Mouse (Mus musculus) myocyte (in vitro differentiated cells): ENCODE measurements at regions not wholly inside any gene's neighbourhood (a gene's known extent, or its start where the extent isn't known, plus 50 kb on each side); places are given as distances from the start of the nearest gene placed in this dataset.

ENCODE experiments used
- H3K27me3 ChIP-seq: one replicate; pipeline ENCODE4 v1.6.1; 2011; ENCODE audit not compliant: control insufficient read depth, insufficient read depth, insufficient read length
- H3K36me3 ChIP-seq: one replicate; pipeline ENCODE4 v1.6.1; 2011; ENCODE audit not compliant: control insufficient read depth, insufficient read depth
- H3K4me2 ChIP-seq: one replicate; pipeline ENCODE4 v1.6.1; 2011; ENCODE audit warnings: low read depth, control low read depth
- H3K4me3 ChIP-seq: one replicate; pipeline ENCODE4 v1.5.1; 2011; ENCODE audit warnings: mild to moderate bottlenecking, control low read depth, moderate library complexity
- H3K79me2 ChIP-seq: one replicate; pipeline ENCODE4 v1.6.1; 2011; ENCODE audit not compliant: control insufficient read depth, insufficient read depth
- H3ac ChIP-seq: one replicate; pipeline ENCODE4 v1.6.1; 2011; ENCODE audit not compliant: control insufficient read depth, insufficient read length
- CEBPB ChIP-seq: IDR thresholded peaks from 2 replicates; pipeline ENCODE4 v1.6.1; 2011; ENCODE audit warnings: mild to moderate bottlenecking, moderate library complexity; ENCODE audit not compliant: poor library complexity, insufficient read depth, severe bottlenecking
- E2F4 ChIP-seq: IDR thresholded peaks from one replicate; pipeline ENCODE4 v1.6.1; 2011; ENCODE audit warnings: mild to moderate bottlenecking, control low read depth, moderate library complexity; ENCODE audit not compliant: insufficient read depth
- MAX ChIP-seq: IDR thresholded peaks from one replicate; pipeline ENCODE4 v1.6.1; 2011; ENCODE audit warnings: low read depth, mild to moderate bottlenecking, control low read depth
- MYOD1 ChIP-seq, 3 experiments: IDR thresholded peaks; one replicate each; pipeline ENCODE4 v1.6.1; 2011; ENCODE audit warnings: control low read depth in 2 of 3, low read depth in 2 of 3, mild to moderate bottlenecking in 2 of 3, moderate library complexity in 1 of 3; ENCODE audit not compliant: insufficient read length in 2 of 3, control insufficient read depth in 1 of 3
- MYOG ChIP-seq, 3 experiments: IDR thresholded peaks; one replicate each; pipeline ENCODE4 v1.6.1; 2011; ENCODE audit warnings: control low read depth in 2 of 3, low read depth in 2 of 3, mild to moderate bottlenecking in 2 of 3; ENCODE audit not compliant: insufficient read length in 2 of 3, control insufficient read depth in 1 of 3, insufficient read depth in 1 of 3
- POLR2A ChIP-seq: IDR thresholded peaks from one replicate; pipeline ENCODE4 v1.6.1; 2011; ENCODE audit warnings: low read depth, mild to moderate bottlenecking, control low read depth, moderate library complexity; ENCODE audit not compliant: insufficient read length
- POLR2AphosphoS2 ChIP-seq: IDR thresholded peaks from one replicate; pipeline ENCODE4 v1.6.1; 2011; ENCODE audit warnings: low read depth, control low read depth; ENCODE audit not compliant: insufficient read length
- REST ChIP-seq: IDR thresholded peaks from one replicate; pipeline ENCODE4 v1.6.1; 2011; ENCODE audit warnings: mild to moderate bottlenecking, control low read depth, moderate library complexity; ENCODE audit not compliant: insufficient read depth, insufficient read length
- SRF ChIP-seq: IDR thresholded peaks from one replicate; pipeline ENCODE4 v1.6.1; 2011; ENCODE audit warnings: low read depth; ENCODE audit not compliant: control insufficient read depth, insufficient read length
- TCF12 ChIP-seq: IDR thresholded peaks from one replicate; pipeline ENCODE4 v1.6.1; 2011; ENCODE audit warnings: mild to moderate bottlenecking, control low read depth; ENCODE audit not compliant: poor library complexity, insufficient read depth, severe bottlenecking
- TCF3 ChIP-seq: IDR thresholded peaks from one replicate; pipeline ENCODE4 v1.6.1; 2011; ENCODE audit warnings: low read depth, control low read depth; ENCODE audit not compliant: insufficient read length
- USF1 ChIP-seq: IDR thresholded peaks from one replicate; pipeline ENCODE4 v1.6.1; 2011; ENCODE audit warnings: low read depth, mild to moderate bottlenecking, control low read depth, moderate library complexity

DNA sequence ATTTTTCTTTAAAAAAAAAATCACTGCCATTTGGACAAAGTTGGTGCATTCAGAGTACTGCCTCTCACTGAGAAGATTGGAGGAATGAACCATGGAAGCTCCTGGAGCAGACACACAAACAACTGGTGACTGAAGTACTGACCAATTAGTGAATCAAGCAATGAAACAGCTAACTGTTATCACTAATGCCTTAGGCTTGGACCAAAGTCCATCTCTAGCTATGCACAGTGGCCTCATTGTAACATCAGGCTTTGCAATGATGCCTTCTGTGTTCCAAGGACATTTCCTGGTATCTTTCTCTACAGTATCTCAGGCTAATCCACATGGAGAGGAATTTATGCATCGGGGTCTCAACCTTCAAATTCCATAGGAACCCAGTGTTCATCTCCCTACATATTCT is 123.2 kb upstream of the Nsun2 start:
- H3ac ChIP-seq, result no peak overlapping the region
- H3K79me2 ChIP-seq, result no peaks in the 10 kb centered on the region
- H3K36me3 ChIP-seq, result no peaks in the 10 kb centered on the region
- H3K4me2 ChIP-seq, result no peak overlapping the region
- H3K27me3 ChIP-seq, result no peaks in the 10 kb centered on the region
- H3K4me3 ChIP-seq, result no peak overlapping the region
- no peak for TF ChIP-seq SRF
- no peak for TF ChIP-seq TCF12
- no peak for TF ChIP-seq TCF3
- TF ChIP-seq MAX, result no peak
- TF ChIP-seq REST, result no peak
- TF ChIP-seq MYOD1 (IDR thresholded peaks at IDR 0.05; ENCODE audit: control insufficient read depth in 1 of 3, insufficient read length in 2 of 3, low read depth in 2 of 3), result no peak
- TF ChIP-seq CEBPB, result no peak
- no peak for TF ChIP-seq E2F4
- TF ChIP-seq USF1, result no peak
- no peak for TF ChIP-seq POLR2AphosphoS2
- TF ChIP-seq POLR2A, result no peak
- TF ChIP-seq MYOG (IDR thresholded peaks at IDR 0.05; ENCODE audit: control insufficient read depth in 1 of 3, insufficient read depth in 1 of 3, insufficient read length in 2 of 3, low read depth in 2 of 3), result no peak

DNA sequence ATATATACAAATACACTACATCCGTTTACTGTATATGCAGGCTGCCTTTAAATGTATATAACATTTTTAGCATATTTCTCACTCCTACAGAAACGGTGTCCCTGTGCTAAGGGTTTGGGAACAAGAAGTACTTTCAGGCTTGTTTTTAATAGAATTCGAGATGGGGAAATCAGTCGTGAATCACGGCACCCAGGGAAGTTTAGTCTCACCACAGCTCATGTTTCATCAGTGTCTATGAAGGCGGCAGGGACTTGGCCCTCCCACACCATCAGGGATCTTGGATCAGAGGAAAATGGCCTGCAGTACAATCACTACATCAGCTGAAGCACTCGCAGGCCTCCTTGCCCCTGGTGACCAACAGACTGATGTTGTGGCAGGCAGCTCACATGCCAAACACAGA is 118.7 kb upstream of the Nsun2 start:
- Histone ChIP-seq H3K27me3 (no peaks in the 10 kb centered on the region), H3K4me2 (no peak overlapping the region), H3ac (no peak overlapping the region), H3K79me2 (no peaks in the 10 kb centered on the region), H3K36me3 (no peaks in the 10 kb centered on the region), H3K4me3 (no peak overlapping the region)
- no peak for TF ChIP-seq MYOD1 (IDR thresholded peaks at IDR 0.05; ENCODE audit: control insufficient read depth in 1 of 3, insufficient read length in 2 of 3, low read depth in 2 of 3)

DNA sequence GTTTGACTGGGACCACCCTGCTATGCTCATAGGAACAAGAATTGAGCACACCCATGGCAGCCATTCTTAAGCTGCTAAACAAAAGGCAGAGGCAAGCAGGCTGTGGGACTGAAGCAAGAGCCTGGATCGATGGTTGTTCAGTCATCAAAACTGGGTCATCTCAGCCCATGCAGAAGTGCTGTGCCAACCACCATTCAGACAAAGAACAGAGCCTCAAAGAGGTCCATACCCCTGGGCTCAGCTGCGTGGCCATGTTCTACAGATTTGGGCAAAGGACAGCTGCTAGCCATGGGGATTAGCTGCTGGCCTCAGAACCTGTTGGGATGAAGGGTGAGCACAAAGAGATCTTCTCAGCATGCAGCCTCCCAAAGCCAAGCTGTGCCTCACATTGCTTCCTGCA is 116.8 kb upstream of the Nsun2 start:
- TF ChIP-seq MAX (no peak), E2F4 (no peak), MYOG (IDR thresholded peaks at IDR 0.05; ENCODE audit: control insufficient read depth in 1 of 3, insufficient read depth in 1 of 3, insufficient read length in 2 of 3, low read depth in 2 of 3) (no peak), REST (no peak), TCF3 (no peak), TCF12 (no peak), SRF (no peak), MYOD1 (IDR thresholded peaks at IDR 0.05; ENCODE audit: control insufficient read depth in 1 of 3, insufficient read length in 2 of 3, low read depth in 2 of 3) (no peak), CEBPB (no peak), POLR2AphosphoS2 (no peak), POLR2A (no peak), USF1 (no peak)
- Histone ChIP-seq H3K4me3 (no peak overlapping the region), H3K27me3 (no peaks in the 10 kb centered on the region), H3ac (no peak overlapping the region), H3K79me2 (no peaks in the 10 kb centered on the region), H3K36me3 (no peaks in the 10 kb centered on the region), H3K4me2 (no peak overlapping the region)

DNA sequence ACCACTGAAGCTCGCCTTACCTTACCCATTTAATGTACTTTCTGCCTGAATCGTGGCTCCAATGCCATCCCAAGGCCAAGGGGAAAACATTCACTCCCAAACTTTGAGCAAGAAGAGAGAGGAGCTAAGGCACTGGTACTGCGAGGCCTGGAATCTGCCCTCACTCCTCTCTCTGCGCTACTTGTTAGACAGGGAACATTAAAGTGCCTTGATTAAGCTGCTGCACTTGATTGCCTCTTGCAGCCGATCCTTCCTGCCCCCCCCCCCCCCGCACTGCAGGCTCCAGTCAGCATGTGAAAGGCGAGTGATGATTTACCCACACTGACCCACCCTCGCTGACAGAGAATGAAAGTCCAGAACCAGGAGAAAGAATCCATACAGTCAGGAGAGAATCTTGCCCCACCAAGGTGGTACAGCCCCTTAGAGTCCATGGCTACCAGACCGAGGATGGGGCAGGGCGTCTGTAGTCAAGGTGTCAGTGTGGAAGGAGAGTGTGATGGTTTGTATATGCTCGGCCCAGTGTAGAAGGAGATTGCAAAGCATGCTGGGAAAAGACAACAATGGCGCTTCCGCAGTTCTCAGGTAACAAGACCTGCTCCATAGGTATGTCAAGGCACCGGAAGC is 115.6 kb upstream of the Nsun2 start:
- Histone ChIP-seq H3K27me3 (no peaks in the 10 kb centered on the region), H3K4me3 (no peak overlapping the region), H3ac (no peak overlapping the region), H3K4me2 (no peak overlapping the region), H3K36me3 (no peaks in the 10 kb centered on the region), H3K79me2 (no peaks in the 10 kb centered on the region)
- no peak for TF ChIP-seq CEBPB
- TF ChIP-seq TCF3, result no peak
- no peak for TF ChIP-seq POLR2A

DNA sequence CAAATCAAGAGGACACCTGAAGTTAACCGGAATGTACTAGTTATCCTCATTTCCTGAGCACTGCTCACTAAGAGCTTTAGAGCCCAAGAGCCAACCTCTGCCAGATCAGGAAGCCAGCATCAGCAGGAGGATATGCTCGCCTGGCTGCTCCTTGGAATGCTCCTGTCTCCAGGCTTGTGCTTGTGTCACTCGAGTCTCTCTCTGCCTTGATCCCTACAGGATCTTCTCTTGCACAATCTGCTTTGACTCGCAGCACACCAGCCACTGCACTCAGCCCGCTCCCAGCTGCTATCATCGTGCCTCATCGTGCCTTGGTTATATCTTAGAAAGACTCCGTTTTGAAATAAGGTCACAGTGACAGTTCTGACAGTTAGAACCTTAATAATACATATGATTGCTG is 113.4 kb upstream of the Nsun2 start:
- no peaks in the 10 kb centered on the region for H3K79me2 ChIP-seq
- H3ac ChIP-seq, result no peak overlapping the region
- H3K4me2 ChIP-seq, result no peak overlapping the region
- H3K4me3 ChIP-seq, result no peak overlapping the region
- H3K27me3 ChIP-seq, result no peaks in the 10 kb centered on the region
- H3K36me3 ChIP-seq, result no peaks in the 10 kb centered on the region
- TF ChIP-seq SRF, result no peak

DNA sequence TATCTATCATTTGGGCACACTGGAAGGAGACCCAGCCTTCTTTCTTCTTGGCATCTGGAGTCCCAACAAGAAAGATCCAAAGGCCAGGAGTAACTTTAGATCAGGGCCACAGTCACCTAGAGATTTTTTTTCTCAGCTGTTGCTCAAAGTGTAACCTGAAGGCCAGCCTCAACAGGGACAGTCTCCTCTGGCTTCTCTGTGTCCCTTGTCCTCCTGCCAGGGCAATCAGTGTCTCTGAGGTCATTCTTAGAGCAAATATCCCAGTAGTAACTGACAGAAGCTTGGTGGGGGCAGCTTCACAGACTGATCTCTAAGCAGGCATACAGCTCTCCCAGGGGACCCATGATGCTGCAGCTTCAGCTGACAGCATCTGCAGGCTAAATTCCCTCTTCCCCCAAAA is 111.6 kb upstream of the Nsun2 start:
- no peak overlapping the region for H3K4me3 ChIP-seq
- no peaks in the 10 kb centered on the region for H3K27me3 ChIP-seq
- no peak overlapping the region for H3K4me2 ChIP-seq
- H3ac ChIP-seq, result no peak overlapping the region
- TF ChIP-seq CEBPB (no peak), POLR2AphosphoS2 (no peak), E2F4 (no peak), MYOG (IDR thresholded peaks at IDR 0.05; ENCODE audit: control insufficient read depth in 1 of 3, insufficient read depth in 1 of 3, insufficient read length in 2 of 3, low read depth in 2 of 3) (no peak), SRF (no peak), POLR2A (no peak), TCF12 (no peak), MYOD1 (IDR thresholded peaks at IDR 0.05; ENCODE audit: control insufficient read depth in 1 of 3, insufficient read length in 2 of 3, low read depth in 2 of 3) (no peak), TCF3 (no peak), MAX (no peak), REST (no peak), USF1 (no peak)
- no peaks in the 10 kb centered on the region for H3K79me2 ChIP-seq
- H3K36me3 ChIP-seq, result no peaks in the 10 kb centered on the region
